Mouse (Mus musculus): ENCODE data around the gene Mgat4b. TPM values are rescaled to one million over a fixed set of nuclear protein-coding genes. Genes with fewer than 3 reads are reported as not detected.

The Mgat4b gene
- total RNA-seq, 2 experiments from 2014 or later, result 66.4 to 76.3 TPM

GRCm38 (mm10) chr11:50275077-50275476 lies 64.4 kb downstream of the Mgat4b start:
- DNase-seq (ENCODE audit: low spot score in 2 of 2), result no peak
- intact Hi-C loops (cut with DNase I), result no loop called here

- intact Hi-C loops (cut with DNase I), result no loop called here
- DNase-seq (ENCODE audit: low spot score in 2 of 2), result peak in 1 of 2 experiments; percentile 81
These were observed 65.0 kb downstream of the Mgat4b start for GRCm38 (mm10) chr11:50275568-50276151.

- intact Hi-C loops (cut with DNase I), result no loop called here
- no peak for DNase-seq (ENCODE audit: low spot score in 2 of 2)
These were observed 66.3 kb downstream of the Mgat4b start for GRCm38 (mm10) chr11:50277025-50277424.

GRCm38 (mm10) chr11:50277706-50278105 lies 67.0 kb downstream of the Mgat4b start:
- intact Hi-C loops (cut with DNase I), result no loop called here
- no peak for DNase-seq (ENCODE audit: low spot score in 2 of 2)

- no peak for DNase-seq (ENCODE audit: low spot score in 2 of 2)
- intact Hi-C loops (cut with DNase I), result no loop called here
These were observed 68.3 kb downstream of the Mgat4b start for GRCm38 (mm10) chr11:50279005-50279404.

GRCm38 (mm10) chr11:50280053-50280452 lies 69.4 kb downstream of the Mgat4b start:
- intact Hi-C loops (cut with DNase I), result no loop called here
- DNase-seq (ENCODE audit: low spot score in 2 of 2), result no peak

Small RNA genes lying within 50 kb of the gene (microRNA-seq; reads per million reads assigned to microRNA genes)
- 1.7 to 2.2 reads per million in 2 experiments for gene Mir6919

Other genes starting within 250 kb of the Mgat4b start
- 10 to 100 TPM; 97.9 to 99.0 TPM for gene Rnf130, start 185.5 kb upstream of the Mgat4b start, total RNA-seq (2021)
- 100 to 1,000 TPM; 109 to 120 TPM for gene Tbc1d9b, start 79.5 kb upstream of the Mgat4b start, total RNA-seq (2021)
- gene Mrnip, start 36.4 kb upstream of the Mgat4b start, total RNA-seq (2021), result 10 to 100 TPM; 13.4 to 14.1 TPM
- 100 to 1,000 TPM; 460 to 480 TPM for gene Sqstm1, start 63 bp upstream of the Mgat4b start, total RNA-seq (2021)
- 1 to 10 TPM; 8.4 to 8.7 TPM for gene Ltc4s, start 27.7 kb downstream of the Mgat4b start, total RNA-seq (2021)
- 10 to 100 TPM in 1 of 2 experiments, 1 to 10 TPM in 1; 9.5 to 10.1 TPM for gene Maml1, start 81.4 kb downstream of the Mgat4b start, total RNA-seq (2021)
- 100 to 1,000 TPM; 432 to 442 TPM for gene Canx, start 114.8 kb downstream of the Mgat4b start, total RNA-seq (2021)
- gene Cby3, start 143.6 kb downstream of the Mgat4b start, total RNA-seq (2021), result under 1 TPM in 1 of 2 experiments, not detected in 1; 0.50 TPM
- 100 to 1,000 TPM; 220 to 248 TPM for gene Hnrnph1, start 166.1 kb downstream of the Mgat4b start, total RNA-seq (2021)
- gene Rufy1, start 220.2 kb downstream of the Mgat4b start, total RNA-seq (2021), result 10 to 100 TPM; 25.4 to 27.8 TPM

Measured in left cerebral cortex, postnatal 25 days (tissue).